Mouse (Mus musculus) stomach, embryonic 14.5 days (tissue): ENCODE measurements around the gene Pak6. TPM values are rescaled to one million over a fixed set of nuclear protein-coding genes. Genes with fewer than 3 reads are reported as not detected.

Experiments used
- ATAC-seq: fragments of 200-750 bp; cut with Nextera tagmentation; 2 replicates; pipeline ENCODE4 v1.8.0; 2017; ENCODE audit warnings: low read depth, moderate TSS enrichment; ENCODE audit not compliant: insufficient number of reproducible peaks, insufficient read depth, low FRiP score
- H3K27ac ChIP-seq: fragments of 300-500 bp; sonication (generic); 2 replicates; pipeline ENCODE4 v1.5.1; 2014; ENCODE audit warnings: mild to moderate bottlenecking, low read length, moderate library complexity, mixed read lengths
- H3K27me3 ChIP-seq: fragments of 300-500 bp; sonication (generic); 2 replicates; pipeline ENCODE4 v1.6.1; 2014; ENCODE audit warnings: low read length, control low read depth, mixed read lengths; ENCODE audit not compliant: control insufficient read depth, insufficient read depth
- H3K36me3 ChIP-seq: fragments of 300-500 bp; sonication (generic); 2 replicates; pipeline ENCODE4 v1.6.1; 2014; ENCODE audit warnings: mild to moderate bottlenecking, control low read depth, low read length, moderate library complexity, mixed read lengths; ENCODE audit not compliant: control insufficient read depth, insufficient read depth
- H3K4me1 ChIP-seq: fragments of 300-500 bp; sonication (generic); 2 replicates; pipeline ENCODE4 v1.6.1; 2014; ENCODE audit warnings: low read length, control low read depth, mixed read lengths; ENCODE audit not compliant: control insufficient read depth, insufficient read depth
- H3K4me2 ChIP-seq: fragments of 300-500 bp; sonication (generic); replicated peaks from 2 replicates; pipeline ENCODE4 v1.6.1; 2014; ENCODE audit warnings: low read depth, low read length, control low read depth
- H3K4me3 ChIP-seq: fragments of 300-500 bp; sonication (generic); 2 replicates; pipeline ENCODE4 v1.5.1; 2014; ENCODE audit warnings: low read depth, low read length, control low read depth
- H3K9ac ChIP-seq: fragments of 300-500 bp; sonication (generic); replicated peaks from 2 replicates; pipeline ENCODE4 v1.6.1; 2014; ENCODE audit warnings: low read depth, mild to moderate bottlenecking, control low read depth, low read length, moderate library complexity, mixed read lengths
- H3K9me3 ChIP-seq: fragments of 300-500 bp; sonication (generic); 2 replicates; pipeline ENCODE4 v1.6.1; 2016; ENCODE audit warnings: low read depth, low read length, control low read depth; ENCODE audit not compliant: control insufficient read depth
- WGBS: fragments of 180-500 bp; shearing (Covaris S2); extraction: QIAGEN DNeasy Blood & Tissue Kit; methylation state at CpG from one replicate; pipeline ENCODE4 v1.1.7; 2014; 5-methylcytosine and 5-hydroxymethylcytosine counted together
- polyA plus RNA-seq: library from polyadenylated mRNA; unstranded; fragments of >200 nt; fragmentation: Nextera tagmentation; extraction: Ambion mirVana; gene quantifications from 2 replicates; pipeline ENCODE4 v1.2.1, GENCODE M21; 2014

Pak6 gene
- polyA plus RNA-seq, 1 experiment from 2014 or later, result 3.3 TPM

GRCm38 (mm10) chr2:118682544-118683260 is 19.6 kb downstream of the Pak6 start:
- Histone ChIP-seq H3K4me1 (no peaks in the 10 kb centered on the region), H3K36me3 (no peaks in the 10 kb centered on the region), H3K27ac (no peak overlapping the region), H3K27me3 (peaks cover 10% of the 10 kb centered on the region; the same call in 1 of the 2 replicates), H3K9ac (no peak overlapping the region), H3K4me2 (no peak overlapping the region), H3K4me3 (no peak overlapping the region), H3K9me3 (no peaks in the 10 kb centered on the region)
- WGBS, result 50% methylated on average over 8 of the region's 8 CpGs
- 0 out of 2 replicates have a peak, but pooled peaks have one; percentile 30 for ATAC-seq

GRCm38 (mm10) chr2:118685088-118685487 is 22.0 kb downstream of the Pak6 start:
- no peak for ATAC-seq
- Histone ChIP-seq H3K4me2 (no peak overlapping the region), H3K27ac (no peak overlapping the region), H3K36me3 (no peaks in the 10 kb centered on the region), H3K27me3 (no peaks in the 10 kb centered on the region), H3K9me3 (no peaks in the 10 kb centered on the region), H3K4me1 (no peaks in the 10 kb centered on the region), H3K9ac (no peak overlapping the region), H3K4me3 (no peak overlapping the region)
- 75% methylated on average over 4 of the region's 4 CpGs for WGBS

GRCm38 (mm10) chr2:118686693-118687092 is 23.6 kb downstream of the Pak6 start:
- Histone ChIP-seq H3K4me3 (no peak overlapping the region), H3K4me1 (no peaks in the 10 kb centered on the region), H3K27me3 (no peaks in the 10 kb centered on the region), H3K4me2 (no peak overlapping the region), H3K9me3 (no peaks in the 10 kb centered on the region), H3K27ac (no peak overlapping the region), H3K9ac (no peak overlapping the region), H3K36me3 (no peaks in the 10 kb centered on the region)
- no peak for ATAC-seq
- WGBS, result 60% methylated on average over 8 of the region's 8 CpGs

GRCm38 (mm10) chr2:118687791-118688190 is 24.7 kb downstream of the Pak6 start:
- WGBS, result 93% methylated on average over 3 of the region's 3 CpGs
- ATAC-seq, result no peak
- H3K4me2 ChIP-seq, result no peak overlapping the region

GRCm38 (mm10) chr2:118689875-118690274 is 26.8 kb downstream of the Pak6 start:
- Histone ChIP-seq H3K9ac (no peak overlapping the region), H3K27ac (no peak overlapping the region), H3K4me3 (no peak overlapping the region), H3K4me1 (no peaks in the 10 kb centered on the region), H3K27me3 (no peaks in the 10 kb centered on the region), H3K9me3 (no peaks in the 10 kb centered on the region), H3K4me2 (no peak overlapping the region), H3K36me3 (no peaks in the 10 kb centered on the region)
- ATAC-seq, result no peak
- WGBS, result 74% methylated on average over 10 of the region's 10 CpGs

More at GRCm38 (mm10) chr2:118687791-118688190, 24.7 kb downstream of the Pak6 start:
- Histone ChIP-seq H3K9me3 (no peaks in the 10 kb centered on the region), H3K4me3 (no peak overlapping the region), H3K27ac (no peak overlapping the region), H3K9ac (no peak overlapping the region), H3K27me3 (no peaks in the 10 kb centered on the region), H3K4me1 (no peaks in the 10 kb centered on the region), H3K36me3 (no peaks in the 10 kb centered on the region)

- no peak overlapping the region for H3K27ac ChIP-seq
- H3K27me3 ChIP-seq, result no peaks in the 10 kb centered on the region
These were observed 30.4 kb downstream of the Pak6 start for GRCm38 (mm10) chr2:118693370-118693966.

GRCm38 (mm10) chr2:118695677-118696232 is 32.7 kb downstream of the Pak6 start:
- H3K9me3 ChIP-seq, result no peaks in the 10 kb centered on the region
- H3K27ac ChIP-seq, result no peak overlapping the region
- no peaks in the 10 kb centered on the region for H3K36me3 ChIP-seq
- H3K27me3 ChIP-seq, result peaks cover 5% of the 10 kb centered on the region
- no peak for ATAC-seq
- peaks cover 5% of the 10 kb centered on the region; the same call in 1 of the 2 replicates for H3K4me1 ChIP-seq
- no peak overlapping the region for H3K4me3 ChIP-seq
- WGBS, result 30% methylated on average over 11 of the region's 11 CpGs
- no peak overlapping the region for H3K4me2 ChIP-seq
- no peak overlapping the region for H3K9ac ChIP-seq

More at GRCm38 (mm10) chr2:118693370-118693966, 30.4 kb downstream of the Pak6 start:
- H3K4me2 ChIP-seq, result no peak overlapping the region
- no peak overlapping the region for H3K4me3 ChIP-seq
- H3K4me1 ChIP-seq, result peaks cover 5% of the 10 kb centered on the region; the same call in 1 of the 2 replicates
- H3K36me3 ChIP-seq, result no peaks in the 10 kb centered on the region
- H3K9me3 ChIP-seq, result no peaks in the 10 kb centered on the region
- H3K9ac ChIP-seq, result no peak overlapping the region
- 84% methylated on average over 19 of the region's 19 CpGs for WGBS
- ATAC-seq, result no peak

- no peak overlapping the region for H3K4me2 ChIP-seq
- no peak overlapping the region for H3K9ac ChIP-seq
- 42% methylated on average over 21 of the region's 21 CpGs for WGBS
- H3K27ac ChIP-seq, result no peak overlapping the region
- ATAC-seq, result no peak
- H3K9me3 ChIP-seq, result no peaks in the 10 kb centered on the region
- no peak overlapping the region for H3K4me3 ChIP-seq
- H3K4me1 ChIP-seq, result peaks cover 5% of the 10 kb centered on the region; the same call in 1 of the 2 replicates
- H3K27me3 ChIP-seq, result peaks cover 14% of the 10 kb centered on the region
- H3K36me3 ChIP-seq, result no peaks in the 10 kb centered on the region
These were observed 33.6 kb downstream of the Pak6 start for GRCm38 (mm10) chr2:118696451-118697308.
